Mouse (Mus musculus) ES-Bruce4 (cell line): ENCODE results near the gene Abhd12.

Source experiments
- CTCF ChIP-seq: IDR thresholded peaks from one replicate; pipeline ENCODE4 v1.8.1; 2011; ENCODE audit warnings: low read depth, low read length
- EP300 ChIP-seq: IDR thresholded peaks from 2 replicates; pipeline ENCODE4 v1.6.1; 2011; ENCODE audit warnings: low read depth, low read length; ENCODE audit not compliant: insufficient read depth
- POLR2A ChIP-seq: IDR thresholded peaks from one replicate; pipeline ENCODE4 v1.8.1; 2011; ENCODE audit warnings: low read length; ENCODE audit not compliant: insufficient read depth

- TF ChIP-seq EP300 (no peak), POLR2A (no peak), CTCF (no peak)
These were observed 30.1 kb upstream of the Abhd12 start for GRCm38 (mm10) chr2:150934659-150935058.
